Mouse (Mus musculus) heart, postnatal 0 days (tissue): ENCODE measurements at regions not wholly inside any gene's neighbourhood (a gene's known extent, or its start where the extent isn't known, plus 50 kb on each side); places are given as distances from the start of the nearest gene placed in this dataset.

ENCODE experiments used
- ATAC-seq: fragments of 200-750 bp; cut with Nextera tagmentation; 2 replicates; pipeline ENCODE4 v1.8.0; 2017; ENCODE audit warnings: low read depth, moderate number of reproducible peaks, moderate library complexity; ENCODE audit not compliant: insufficient read depth
- DNase-seq: peaks from one replicate; pipeline ENCODE4 v3.0.0-alpha.2; 2016; ENCODE audit warnings: low spot score
- H3K27ac ChIP-seq: fragments of 300-500 bp; sonication (generic); 2 replicates; pipeline ENCODE4 v1.5.1; 2014; ENCODE audit warnings: low read depth, mild to moderate bottlenecking
- H3K27me3 ChIP-seq: fragments of 300-500 bp; sonication (generic); 2 replicates; pipeline ENCODE4 v1.6.1; 2014; ENCODE audit warnings: low read length, mixed read lengths; ENCODE audit not compliant: control insufficient read depth, insufficient read depth
- H3K36me3 ChIP-seq: fragments of 300-500 bp; sonication (generic); replicated peaks from 2 replicates; pipeline ENCODE4 v1.6.1; 2014; ENCODE audit warnings: low read length, mixed read lengths; ENCODE audit not compliant: control insufficient read depth, insufficient read depth
- H3K4me1 ChIP-seq: fragments of 300-500 bp; sonication (generic); 2 replicates; pipeline ENCODE4 v1.6.1; 2014; ENCODE audit warnings: antibody characterized with exemption; ENCODE audit not compliant: control insufficient read depth, insufficient read depth
- H3K4me2 ChIP-seq: fragments of 300-500 bp; sonication (generic); 2 replicates; pipeline ENCODE4 v1.6.1; 2014; ENCODE audit warnings: low read depth, mild to moderate bottlenecking, low read length, moderate library complexity
- H3K4me3 ChIP-seq: fragments of 300-500 bp; sonication (generic); 2 replicates; pipeline ENCODE4 v1.5.1; 2014; ENCODE audit warnings: low read depth, low read length
- H3K9ac ChIP-seq: fragments of 300-500 bp; sonication (generic); replicated peaks from 2 replicates; pipeline ENCODE4 v1.6.1; 2014; ENCODE audit warnings: low read depth, low read length, mixed read lengths
- H3K9me3 ChIP-seq: fragments of 300-500 bp; sonication (generic); replicated peaks from 2 replicates; pipeline ENCODE4 v1.6.1; 2016; ENCODE audit warnings: low read length; ENCODE audit not compliant: control insufficient read depth
- CTCF ChIP-seq: IDR thresholded peaks from 2 replicates; pipeline ENCODE4 v1.5.1; 2016; ENCODE audit warnings: antibody characterized with exemption, control low read depth, low read depth
- EP300 ChIP-seq: IDR thresholded peaks from 2 replicates; pipeline ENCODE4 v1.6.1; 2016; ENCODE audit warnings: antibody characterized with exemption, low read depth
- WGBS: fragments of 180-500 bp; shearing (Covaris S2); extraction: QIAGEN DNeasy Blood & Tissue Kit; methylation state at CpG from one replicate; pipeline ENCODE4 v1.1.7; 2014; 5-methylcytosine and 5-hydroxymethylcytosine counted together

DNA sequence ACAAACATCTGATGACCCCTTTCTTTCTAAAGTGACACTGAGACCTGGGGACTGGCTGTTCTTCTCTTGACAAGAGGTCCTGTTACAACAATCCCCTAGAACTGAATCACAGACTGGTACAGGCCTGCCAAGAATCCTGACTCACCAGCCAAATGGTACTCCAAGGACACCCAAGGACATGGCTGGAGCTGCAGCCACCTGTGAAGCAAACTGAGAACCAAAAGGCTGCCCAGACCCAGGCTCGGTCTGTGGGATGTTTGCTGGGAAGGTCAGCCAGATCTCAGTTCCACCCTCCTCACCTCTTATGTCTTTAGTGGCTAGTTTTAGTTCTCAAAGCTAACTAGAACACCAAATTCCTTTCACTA, 112.1 kb upstream of the Fmo9 start:
- Histone ChIP-seq H3K4me1 (no peaks in the 10 kb centered on the region), H3K36me3 (no peaks in the 10 kb centered on the region), H3K9me3 (no peaks in the 10 kb centered on the region), H3K27me3 (no peaks in the 10 kb centered on the region), H3K4me2 (no peak overlapping the region), H3K4me3 (no peak overlapping the region), H3K27ac (no peak overlapping the region), H3K9ac (no peak overlapping the region)
- DNase-seq, result no peak
- no peak for ATAC-seq
- TF ChIP-seq EP300 (no peak), CTCF (no peak)
- WGBS, result 40% methylated on average over 1 of the region's 1 CpGs

DNA sequence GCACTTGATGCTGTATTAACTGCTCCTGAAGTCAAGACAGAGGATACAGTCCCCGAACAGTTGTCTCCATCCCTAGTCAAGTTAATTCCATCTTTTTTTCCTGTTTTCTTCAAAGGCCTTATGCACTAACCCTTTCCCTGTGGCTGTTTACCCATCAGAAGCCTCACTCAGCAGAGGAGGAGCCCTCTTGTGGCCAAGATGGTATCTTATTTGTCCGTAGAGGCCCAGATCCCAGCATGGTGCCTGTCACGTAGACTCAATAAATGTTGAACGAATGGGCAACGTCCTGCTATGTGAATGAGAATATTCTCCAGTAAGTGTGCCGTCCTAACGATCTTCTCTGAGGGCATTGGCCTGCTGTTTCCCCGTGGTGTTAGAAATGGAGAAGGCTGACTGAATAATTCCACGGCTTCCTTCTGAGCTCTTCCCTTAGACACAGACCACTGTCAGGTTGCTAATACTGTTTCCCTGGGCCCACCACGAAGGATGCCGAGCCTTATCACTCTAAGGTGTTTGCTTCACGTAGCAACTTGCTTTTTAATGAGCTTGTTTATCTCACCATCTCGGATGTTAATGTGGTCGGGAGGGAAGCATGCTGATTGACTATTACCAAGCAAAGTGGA, 113.1 kb upstream of the Fmo9 start:
- no peak for TF ChIP-seq EP300
- peak; percentile 30 for TF ChIP-seq CTCF
- WGBS, result 60% methylated on average over 14 of the region's 14 CpGs

DNA sequence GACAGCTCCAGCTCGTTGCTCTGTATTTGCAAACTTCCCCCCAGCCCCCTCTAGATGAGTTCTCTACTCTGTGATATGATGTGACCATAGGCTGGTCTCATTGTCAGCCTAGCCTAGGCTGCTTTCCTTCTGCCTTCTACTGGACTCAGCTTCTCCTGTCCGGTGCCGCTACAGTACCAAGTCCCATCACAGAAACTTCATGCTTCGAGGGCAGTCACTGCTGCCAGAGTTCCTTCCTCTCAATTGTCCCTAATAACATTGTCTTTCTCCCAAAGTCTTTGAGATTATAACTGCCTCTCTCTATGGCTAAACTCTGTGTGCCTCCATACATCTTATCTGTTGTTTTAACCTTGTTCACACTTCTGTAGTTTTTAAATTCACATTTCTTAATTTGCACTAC, 114.0 kb upstream of the Fmo9 start:
- Histone ChIP-seq H3K27me3 (no peaks in the 10 kb centered on the region), H3K27ac (no peak overlapping the region), H3K9me3 (no peaks in the 10 kb centered on the region), H3K4me1 (no peaks in the 10 kb centered on the region), H3K9ac (no peak overlapping the region), H3K36me3 (no peaks in the 10 kb centered on the region), H3K4me3 (no peak overlapping the region), H3K4me2 (no peak overlapping the region)
- no peak for TF ChIP-seq EP300
- TF ChIP-seq CTCF, result no peak
- WGBS, result 60% methylated on average over 4 of the region's 4 CpGs
- ATAC-seq (no peak), DNase-seq (no peak)

More for the DNA sequence above, 113.1 kb upstream of the Fmo9 start:
- Histone ChIP-seq H3K27ac (no peak overlapping the region), H3K9me3 (no peaks in the 10 kb centered on the region), H3K9ac (no peak overlapping the region), H3K4me1 (no peaks in the 10 kb centered on the region), H3K36me3 (no peaks in the 10 kb centered on the region), H3K27me3 (no peaks in the 10 kb centered on the region), H3K4me2 (no peak overlapping the region), H3K4me3 (no peak overlapping the region)
- DNase-seq (no peak), ATAC-seq (no peak)

DNA sequence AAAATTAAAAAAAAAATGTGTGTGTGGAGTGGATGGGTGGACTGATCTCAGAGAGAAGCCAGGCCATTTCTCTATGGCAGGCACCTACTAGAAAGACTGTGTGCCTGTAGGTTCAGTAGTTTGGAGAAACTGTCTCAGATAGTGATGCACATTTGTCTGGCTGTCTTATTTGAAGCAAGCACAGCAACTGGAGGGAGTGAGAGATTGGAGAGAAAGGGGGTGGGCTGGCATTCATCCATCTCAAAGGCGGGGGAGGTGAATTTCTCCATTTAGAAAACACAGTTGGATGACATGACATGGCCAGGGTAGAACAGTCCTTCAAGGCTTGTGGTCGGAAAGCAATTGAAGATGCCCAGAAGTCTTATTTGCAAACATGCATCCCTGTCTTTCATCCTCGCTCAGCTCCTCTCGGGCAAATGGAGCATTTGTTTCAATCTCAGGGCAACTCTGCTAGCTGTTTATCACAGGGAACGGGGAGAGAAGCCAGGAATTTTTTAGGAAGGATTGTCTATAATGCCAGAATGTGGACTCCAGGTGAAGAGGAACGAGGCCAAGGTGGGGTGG, 114.8 kb upstream of the Fmo9 start:
- Histone ChIP-seq H3K27ac (no peak overlapping the region), H3K4me3 (no peak overlapping the region), H3K9me3 (no peaks in the 10 kb centered on the region), H3K27me3 (no peaks in the 10 kb centered on the region), H3K4me2 (no peak overlapping the region), H3K9ac (no peak overlapping the region), H3K4me1 (0 out of 2 replicates have a peak, but pooled peaks cover 3% of the 10 kb centered on the region), H3K36me3 (no peaks in the 10 kb centered on the region)
- ATAC-seq (no peak), DNase-seq (no peak)
- WGBS, result 45% methylated on average over 6 of the region's 6 CpGs
- TF ChIP-seq CTCF (no peak), EP300 (no peak)

DNA sequence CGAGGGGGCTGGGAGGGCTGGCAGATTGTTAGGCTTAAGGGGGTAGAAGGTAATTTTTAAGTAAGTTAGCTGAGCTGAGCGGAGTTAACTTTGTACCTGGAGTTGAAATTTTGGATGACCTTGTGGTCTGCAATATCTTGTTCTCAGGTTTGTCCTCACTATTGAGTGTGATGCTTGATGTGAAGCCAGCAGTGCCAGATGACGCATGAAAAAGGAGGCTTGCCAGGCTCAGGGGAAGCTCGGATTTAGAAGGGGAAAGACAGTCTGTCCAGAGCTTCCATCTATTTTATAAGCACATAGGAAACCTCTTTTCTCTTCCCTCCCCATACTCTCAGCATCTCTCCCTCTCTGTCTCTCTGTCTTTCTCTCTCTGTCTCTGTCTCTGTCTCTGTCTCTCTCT, 115.3 kb upstream of the Fmo9 start:
- ATAC-seq, result no peak
- no peak overlapping the region for H3K4me3 ChIP-seq
- H3K27ac ChIP-seq, result no peak overlapping the region
- no peak overlapping the region for H3K9ac ChIP-seq
- no peaks in the 10 kb centered on the region for H3K9me3 ChIP-seq
- H3K27me3 ChIP-seq, result no peaks in the 10 kb centered on the region
- 40% methylated on average over 4 of the region's 4 CpGs for WGBS
- no peaks in the 10 kb centered on the region for H3K36me3 ChIP-seq
- 0 out of 2 replicates have a peak, but pooled peaks cover 3% of the 10 kb centered on the region for H3K4me1 ChIP-seq
- no peak for TF ChIP-seq EP300
- no peak for TF ChIP-seq CTCF
- peak; percentile 40 for DNase-seq
- H3K4me2 ChIP-seq, result no peak overlapping the region
